Comparison of ENCODE assay signal across 15 mouse cellular contexts in the genomic region with DNA sequence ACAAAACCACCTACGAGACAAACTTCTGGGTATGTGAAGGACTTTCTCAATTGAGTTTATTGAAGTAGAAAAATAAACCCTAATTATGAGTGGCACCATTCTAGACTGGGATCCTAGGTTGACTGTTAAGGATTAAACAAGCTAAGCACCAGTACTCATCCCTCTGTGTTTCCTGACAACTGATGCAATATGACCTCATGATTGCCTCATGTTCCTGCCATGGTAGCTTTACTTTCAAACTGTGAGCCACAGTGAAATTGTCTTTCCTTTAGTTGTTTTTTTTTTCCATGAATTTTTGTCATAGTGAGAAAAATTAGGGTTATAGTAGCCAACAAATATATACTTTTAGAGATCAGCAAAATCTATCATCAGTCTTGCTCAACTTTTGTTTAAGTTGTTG.
"Had no signal": no experiment of that assay in that cellular context is flagged by ENCODE, and none has a peak within 500 bp of the region (broad histone marks: within the 10 kb centered on the region; RNA-seq: fewer than 3 reads in every experiment).

No protein-coding gene starts in this region.

- H3K4me1 ChIP-seq: midbrain, embryonic 13.5 days; midbrain, embryonic 15.5 days; neural tube, embryonic 12.5 days; stomach, embryonic 15.5 days had no signal

- H3K9ac ChIP-seq: lung, embryonic 14.5 days; midbrain, embryonic 13.5 days; midbrain, embryonic 15.5 days; neural tube, embryonic 12.5 days; stomach, embryonic 15.5 days had no signal

- H3K36me3 ChIP-seq: midbrain, embryonic 13.5 days; midbrain, embryonic 15.5 days; neural tube, embryonic 12.5 days; stomach, embryonic 15.5 days had no signal

- H3K27me3 ChIP-seq: midbrain, embryonic 13.5 days; midbrain, embryonic 15.5 days; neural tube, embryonic 12.5 days; stomach, embryonic 15.5 days had no signal

- H3K27ac ChIP-seq: macrophage; midbrain, embryonic 13.5 days; midbrain, embryonic 15.5 days; neural tube, embryonic 12.5 days; stomach, embryonic 15.5 days; stomach, postnatal 0 days had no signal

- DNase-seq: lung, adult 18-20 months; lung, embryonic 14.5 days; lung, postnatal 10 days; right cerebral cortex, postnatal 14 days; thymus, adult 2 months; thymus, postnatal 25 days; thymus, postnatal 4 days had no signal

- ATAC-seq: midbrain, embryonic 13.5 days; midbrain, embryonic 15.5 days had no signal

- H3K4me2 ChIP-seq: lung, embryonic 14.5 days; midbrain, embryonic 11.5 days; midbrain, embryonic 13.5 days; midbrain, embryonic 15.5 days; neural tube, embryonic 12.5 days; stomach, embryonic 15.5 days had no signal

- H3K9me3 ChIP-seq: megakaryocyte, embryonic 14.5 days; midbrain, embryonic 13.5 days; midbrain, embryonic 15.5 days; neural tube, embryonic 12.5 days; stomach, embryonic 15.5 days had no signal

- H3K4me3 ChIP-seq: megakaryocyte, embryonic 14.5 days; midbrain, embryonic 13.5 days; midbrain, embryonic 15.5 days; neural tube, embryonic 12.5 days; stomach, embryonic 15.5 days had no signal
